Mouse (Mus musculus) urinary bladder, postnatal 14 days (tissue): ENCODE measurements around the gene Arhgap29.

Source experiments
- DNase-seq: peaks from one replicate; pipeline ENCODE4 v3.0.0; 2021; ENCODE audit warnings: low spot score

Arhgap29 gene

GRCm38 (mm10) chr3:121941204-121941745, 11.1 kb upstream of the Arhgap29 start:
- DNase-seq = no peak

DNA sequence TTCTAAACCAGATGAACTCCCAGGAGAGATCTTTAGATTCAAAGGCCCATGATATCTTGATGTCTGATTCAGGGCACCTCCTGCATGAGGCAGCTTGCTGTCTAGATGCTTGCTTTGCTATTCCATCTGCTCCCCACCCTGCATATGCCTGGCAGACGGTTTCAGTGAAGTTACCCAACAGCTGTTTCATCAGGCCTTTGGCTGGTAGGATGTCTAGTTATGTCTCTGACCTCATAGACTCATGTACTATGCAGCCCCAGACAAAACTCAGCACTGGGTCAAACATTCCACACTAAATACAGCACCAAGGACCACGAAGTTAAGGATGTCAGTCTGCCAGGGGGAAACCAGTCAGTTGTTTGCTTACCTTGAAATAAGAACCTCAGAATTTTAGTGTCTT, 6.4 kb upstream of the Arhgap29 start:
- DNase-seq = no peak

DNA sequence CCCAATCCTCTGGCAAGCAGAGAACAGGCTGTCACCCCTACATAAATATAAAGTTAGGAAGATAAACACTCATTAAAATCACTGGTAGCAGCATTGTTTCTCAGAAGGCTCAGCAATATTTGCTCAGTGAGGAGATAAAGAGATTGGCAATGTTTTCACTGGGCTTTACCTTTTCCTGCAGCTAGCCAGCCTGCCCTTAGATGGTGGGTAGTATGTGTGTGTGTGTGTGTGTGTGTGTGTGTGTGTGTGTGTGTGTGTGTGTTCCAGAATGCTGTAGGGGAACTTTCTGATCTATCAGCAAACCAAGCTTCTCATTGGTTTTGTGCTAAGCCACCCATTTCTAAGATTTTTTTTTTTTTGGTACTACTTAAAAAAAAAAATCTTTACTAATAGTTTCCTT, 5.6 kb upstream of the Arhgap29 start:
- peak; percentile 55 for DNase-seq

- no peak for DNase-seq
Observed at GRCm38 (mm10) chr3:121950139-121950538, 2.2 kb upstream of the Arhgap29 start.

GRCm38 (mm10) chr3:121951116-121951515, 1.2 kb upstream of the Arhgap29 start:
- no peak for DNase-seq

GRCm38 (mm10) chr3:121953049-121953432, 700 bp downstream of the Arhgap29 start:
- peak; percentile 92 for DNase-seq

GRCm38 (mm10) chr3:121953433-121954161, 1.3 kb downstream of the Arhgap29 start:
- peak; percentile 24 for DNase-seq

- DNase-seq = no peak
Observed at GRCm38 (mm10) chr3:121954421-121954820, 2.1 kb downstream of the Arhgap29 start.

DNA sequence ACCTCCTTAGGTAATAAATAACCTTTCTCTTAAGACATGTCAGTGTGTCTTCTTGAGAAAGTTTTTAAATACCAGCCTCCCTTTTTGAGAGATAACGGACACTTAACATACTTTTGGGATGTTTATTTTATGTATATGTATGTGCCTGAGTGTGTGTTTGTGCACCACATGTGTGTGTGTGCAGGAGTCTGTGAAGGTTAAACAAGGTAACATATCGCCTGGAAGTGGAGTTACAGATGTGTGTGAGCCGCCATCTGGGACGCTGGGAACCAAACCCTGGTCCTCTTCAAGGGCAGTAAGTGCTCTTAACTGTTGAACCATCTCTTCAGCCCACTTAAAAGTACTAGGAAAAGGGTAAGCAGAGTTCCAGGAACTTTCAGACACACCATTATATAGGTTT, 3.2 kb downstream of the Arhgap29 start:
- no peak for DNase-seq

- no peak for DNase-seq
Observed at GRCm38 (mm10) chr3:121956789-121957188, 4.4 kb downstream of the Arhgap29 start.

DNA sequence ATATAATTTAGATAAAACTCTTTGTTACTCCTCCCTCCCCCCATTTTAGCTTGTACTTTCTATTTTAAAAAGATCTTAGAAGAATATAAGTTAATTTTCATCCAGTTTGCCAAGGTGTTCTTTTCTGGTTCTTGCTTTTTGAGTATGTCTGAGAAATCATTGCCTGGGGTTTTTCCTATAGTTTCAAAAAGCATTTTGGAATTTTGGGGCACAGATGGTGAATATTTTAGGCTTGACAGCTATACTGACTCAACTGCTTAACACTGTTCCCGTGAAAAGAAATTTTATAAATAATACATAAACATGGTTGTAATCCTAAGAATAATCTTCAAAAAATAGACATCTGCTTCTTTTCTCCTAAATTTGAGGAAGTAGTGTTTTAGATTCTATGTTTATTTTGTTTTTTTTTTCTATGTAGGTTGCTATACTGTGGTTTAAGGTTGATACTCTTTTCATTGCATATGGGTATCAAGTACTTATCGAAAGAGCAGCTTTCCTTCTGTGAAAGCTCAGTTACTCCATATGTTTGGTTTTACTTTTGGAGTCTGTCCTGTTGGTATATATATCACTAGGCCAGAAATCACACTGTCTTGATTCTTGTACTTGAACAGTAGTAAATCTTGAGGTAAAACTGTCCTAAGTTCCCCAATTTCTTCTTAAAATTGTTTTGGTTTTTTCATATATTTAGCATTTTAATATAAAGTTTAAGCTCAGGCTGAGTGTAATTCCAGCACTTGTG, 5.4 kb downstream of the Arhgap29 start:
- DNase-seq = no peak

GRCm38 (mm10) chr3:121964173-121964572, 11.8 kb downstream of the Arhgap29 start:
- DNase-seq = peak; percentile 23

GRCm38 (mm10) chr3:121967681-121968476, 15.5 kb downstream of the Arhgap29 start:
- DNase-seq = peak; percentile 90

DNA sequence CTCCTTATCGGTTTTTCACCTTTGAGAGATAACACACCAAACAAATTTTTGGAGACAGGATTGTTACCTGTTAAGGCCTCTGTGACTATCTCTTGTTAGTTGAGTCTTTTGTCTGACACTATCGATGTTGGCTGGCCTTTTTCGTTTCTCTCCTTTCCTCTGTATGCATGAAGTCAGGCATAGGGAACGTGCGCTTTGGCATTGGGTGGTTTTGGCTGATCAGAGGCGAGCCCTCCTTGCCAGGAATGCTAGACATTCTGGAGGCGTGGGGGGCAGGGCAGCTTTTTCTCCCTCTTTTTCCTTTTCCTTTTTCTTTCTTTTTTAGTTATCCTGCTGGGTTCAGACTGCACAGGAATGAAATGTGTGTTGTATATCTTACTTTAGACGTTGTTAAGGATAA, 16.3 kb downstream of the Arhgap29 start:
- peak; percentile 57 for DNase-seq

GRCm38 (mm10) chr3:121969451-121969850, 17.1 kb downstream of the Arhgap29 start:
- no peak for DNase-seq

DNA sequence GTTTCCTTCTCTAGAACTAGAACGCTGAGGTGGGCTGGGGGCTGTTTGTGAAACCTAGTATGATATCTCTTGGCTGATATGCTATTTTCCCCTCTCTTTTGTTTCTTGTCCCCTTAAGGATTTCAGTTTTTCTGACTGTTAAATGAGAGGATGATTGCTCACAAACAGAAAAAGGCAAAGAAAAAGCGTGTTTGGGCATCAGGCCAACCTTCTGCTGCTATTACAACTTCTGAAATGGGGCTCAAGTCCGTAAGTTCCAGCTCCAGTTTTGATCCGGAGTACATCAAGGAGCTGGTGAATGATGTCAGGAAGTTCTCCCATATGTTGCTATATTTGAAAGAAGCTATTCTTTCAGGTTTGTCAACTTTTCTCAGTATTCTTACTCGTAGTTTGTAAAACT, 21.4 kb downstream of the Arhgap29 start:
- no peak for DNase-seq

GRCm38 (mm10) chr3:121975381-121975780, 23.0 kb downstream of the Arhgap29 start:
- DNase-seq = no peak

- DNase-seq = no peak
Observed at GRCm38 (mm10) chr3:121981306-121981705, 29.0 kb downstream of the Arhgap29 start.

GRCm38 (mm10) chr3:121982450-121982849, 30.1 kb downstream of the Arhgap29 start:
- no peak for DNase-seq

- DNase-seq = no peak
Observed at GRCm38 (mm10) chr3:121995125-121995524, 42.8 kb downstream of the Arhgap29 start.

DNA sequence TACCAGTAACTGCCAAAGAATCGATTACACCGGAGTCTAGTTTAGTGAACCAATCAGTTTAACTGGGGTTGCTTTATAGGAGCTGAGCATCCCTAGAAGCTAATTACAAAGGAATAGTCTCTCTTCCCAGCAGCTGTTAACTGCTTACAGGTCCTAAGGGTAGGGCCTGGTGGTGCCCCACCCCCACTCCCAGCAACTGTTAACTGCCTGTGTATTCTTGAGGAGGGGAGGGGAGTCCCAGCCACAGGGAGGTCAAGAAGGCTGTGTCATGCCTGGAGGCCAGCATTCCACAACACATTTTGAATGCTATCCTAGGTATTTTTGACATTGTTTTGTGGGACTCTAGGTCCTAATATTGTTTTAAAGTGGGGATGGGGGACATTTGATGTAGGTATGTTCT, 47.6 kb downstream of the Arhgap29 start:
- no peak for DNase-seq

DNA sequence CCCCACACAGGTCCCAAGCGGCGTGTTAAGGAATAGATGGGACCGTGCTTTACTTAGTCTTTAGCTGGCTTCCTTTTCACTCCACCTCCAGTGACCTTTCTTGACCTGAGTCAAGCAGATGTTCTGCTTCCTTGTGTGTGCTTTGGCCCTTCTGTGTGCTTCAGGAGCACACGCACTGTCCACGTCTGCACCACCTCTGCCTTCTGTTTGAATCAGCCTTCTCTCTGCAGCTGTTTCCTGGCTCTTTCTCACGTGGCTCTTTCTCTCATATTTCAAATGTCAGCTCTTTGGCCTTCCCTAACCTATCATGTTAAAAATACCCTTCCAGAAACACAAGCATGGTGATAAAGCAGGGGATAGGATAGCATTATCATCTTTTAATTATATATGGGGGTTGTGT, 49.2 kb downstream of the Arhgap29 start:
- DNase-seq = no peak
